Mouse (Mus musculus) layer of hippocampus, adult 11-12 months (tissue): ENCODE results near the gene Ccdc103.

Experiments used
- DNase-seq: peaks from one replicate; pipeline ENCODE4 v3.0.0; 2022; ENCODE audit warnings: low spot score

The Ccdc103 gene

DNA sequence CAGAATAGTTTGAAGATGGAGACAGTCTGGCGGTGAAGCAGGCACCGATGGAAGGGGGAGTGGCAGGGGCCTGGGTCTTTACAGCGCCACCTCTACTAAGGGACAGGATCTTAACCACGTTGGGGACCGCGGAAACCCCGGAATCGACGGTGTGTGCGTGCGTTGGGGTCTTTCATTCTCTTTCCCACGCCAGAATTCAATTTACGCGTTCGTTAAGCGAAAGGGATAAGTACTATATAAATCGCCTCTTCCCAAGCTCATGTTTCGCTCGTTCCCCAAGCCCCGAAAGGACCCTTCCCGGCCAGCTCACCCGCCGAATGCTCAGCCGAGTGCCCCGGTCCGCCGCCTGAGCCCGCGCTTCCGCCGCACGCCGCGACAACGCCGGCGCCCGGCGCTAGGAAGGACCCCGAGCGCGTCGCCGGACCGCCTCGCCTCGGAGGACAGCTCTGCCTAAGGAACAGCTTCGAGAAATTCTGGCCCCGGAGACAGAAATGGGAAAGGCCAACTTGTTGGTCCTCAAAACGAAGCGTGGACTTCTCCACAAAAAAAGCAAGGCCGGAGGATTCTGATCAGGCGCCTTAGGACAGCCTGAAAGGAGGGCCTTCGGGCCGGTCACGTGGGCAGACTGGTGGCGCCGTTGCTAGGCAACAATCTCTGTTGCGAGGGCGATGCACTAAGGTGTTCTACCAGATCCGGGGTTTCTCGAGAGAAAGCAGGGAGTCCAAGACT lies at the start of gene Ccdc103, which contains the start of gene Eftud2:
Gene Ccdc103, plus strand, starts transcription at position 620 of the 729 bp plus-strand sequence.
Gene Eftud2, minus strand, starts transcription at position 401 of the 729 bp plus-strand sequence.
- peak; percentile 94 for DNase-seq

DNA sequence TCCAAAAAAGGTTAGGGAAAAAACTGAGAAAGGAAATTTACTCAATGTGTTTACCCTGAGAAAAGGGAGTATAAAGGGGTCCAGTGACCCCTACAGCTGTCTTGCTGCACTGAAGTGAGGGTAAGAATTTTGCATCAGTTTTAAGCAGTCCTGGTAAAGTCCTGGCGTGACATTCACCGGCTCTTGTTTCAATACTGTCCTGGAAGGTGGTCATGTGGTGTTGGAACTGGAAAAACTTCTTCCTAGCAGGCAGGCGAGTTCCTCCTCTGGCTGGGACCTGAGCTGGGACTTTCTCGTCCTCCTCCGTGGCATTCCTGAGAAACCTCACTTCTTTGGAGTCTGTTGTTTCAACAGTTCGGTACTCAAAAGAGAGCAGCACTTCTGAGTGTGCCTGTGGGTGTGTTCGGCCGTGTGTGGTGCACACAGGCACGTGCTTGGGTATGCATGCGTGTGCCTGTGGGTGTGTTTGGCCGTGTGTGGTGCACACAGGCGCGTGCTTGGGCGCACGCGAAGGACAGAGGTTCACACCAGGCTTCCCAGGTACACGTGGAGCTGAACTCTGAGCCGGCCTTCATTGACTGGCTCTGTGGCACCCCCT lies 48.2 kb upstream of the Ccdc103 start:
- no peak for DNase-seq

DNA sequence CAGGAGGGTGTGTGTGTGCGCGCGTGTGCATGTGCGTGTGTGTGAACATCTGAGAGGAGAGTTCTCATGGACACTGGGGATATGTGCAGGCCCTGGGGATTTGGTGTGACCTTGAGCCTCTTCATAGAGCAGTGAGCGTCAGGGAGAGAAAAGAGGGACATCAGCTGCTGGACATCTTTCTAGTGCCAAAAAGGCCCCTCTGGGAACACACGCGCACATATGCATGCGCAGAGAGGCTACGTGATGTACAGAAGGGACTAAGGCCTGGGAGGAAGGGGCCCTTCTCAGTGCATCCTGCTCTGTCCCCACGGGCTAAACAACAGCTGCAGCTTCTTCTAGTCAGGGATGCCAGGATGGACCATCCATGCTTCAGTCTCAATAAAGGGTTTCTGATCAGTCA lies 46.8 kb upstream of the Ccdc103 start:
- no peak for DNase-seq

DNA sequence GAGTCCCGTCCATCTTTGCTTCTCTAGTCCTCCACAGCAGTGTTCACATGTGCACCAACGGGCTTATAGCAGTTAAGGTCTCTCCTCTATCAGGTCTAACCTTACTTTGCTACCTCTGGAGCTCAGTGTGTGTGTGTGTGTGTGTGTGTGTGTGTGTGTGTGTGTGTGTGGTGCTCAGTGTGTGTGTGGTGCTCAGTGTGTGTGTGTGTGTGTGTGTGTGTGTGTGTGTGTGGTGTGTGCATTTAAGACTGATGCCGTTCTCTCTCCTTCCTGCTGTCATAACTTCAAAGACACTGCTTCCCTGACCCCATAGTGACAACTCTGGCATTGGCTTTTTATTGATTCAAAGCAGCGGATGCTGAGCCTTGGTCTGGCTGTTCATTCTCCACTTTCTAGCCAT lies 45.5 kb upstream of the Ccdc103 start, which contains the start of gene Higd1b:
Gene Higd1b, plus strand, starts transcription at position 301 of the 400 bp plus-strand sequence.
- no peak for DNase-seq

DNA sequence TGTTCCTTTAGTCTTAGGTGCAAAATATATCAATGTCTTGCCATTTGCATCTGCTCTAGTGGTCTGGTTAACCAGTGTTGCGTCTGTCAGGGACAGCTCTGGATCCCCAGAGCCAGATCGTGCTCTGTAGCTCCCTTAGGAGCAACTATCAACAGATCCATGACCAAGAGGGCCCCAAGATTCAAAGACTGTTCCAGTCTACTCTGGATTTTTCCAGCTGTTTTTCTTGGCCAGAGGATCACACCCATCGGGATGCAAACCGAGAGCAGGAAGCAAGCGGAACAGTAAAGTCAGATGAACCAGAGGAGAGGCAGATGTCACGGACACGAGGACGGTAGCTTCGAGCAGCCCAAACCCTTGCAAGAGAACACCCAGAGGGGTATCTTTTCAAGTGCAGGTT lies 44.9 kb upstream of the Ccdc103 start:
- DNase-seq, result no peak

DNA sequence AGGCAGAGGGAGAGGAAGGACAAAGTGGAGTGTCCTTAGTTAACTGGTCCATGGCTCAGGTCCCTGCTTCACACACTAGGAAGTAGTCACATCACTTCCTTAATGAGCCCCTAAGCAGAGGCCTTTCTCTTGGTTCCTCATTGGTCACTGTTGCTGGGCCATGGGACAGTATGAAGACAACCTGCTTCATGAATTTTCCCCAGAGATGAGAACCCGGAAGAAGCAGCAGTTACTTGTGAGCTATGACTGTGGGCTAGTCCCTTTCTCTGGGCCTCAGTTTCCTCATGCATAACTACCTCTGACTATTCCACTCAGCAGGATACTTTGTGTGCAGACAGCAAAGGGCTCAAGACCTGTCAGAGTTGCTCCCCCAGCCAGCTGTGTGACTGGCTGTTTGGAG lies 43.6 kb upstream of the Ccdc103 start:
- no peak for DNase-seq

DNA sequence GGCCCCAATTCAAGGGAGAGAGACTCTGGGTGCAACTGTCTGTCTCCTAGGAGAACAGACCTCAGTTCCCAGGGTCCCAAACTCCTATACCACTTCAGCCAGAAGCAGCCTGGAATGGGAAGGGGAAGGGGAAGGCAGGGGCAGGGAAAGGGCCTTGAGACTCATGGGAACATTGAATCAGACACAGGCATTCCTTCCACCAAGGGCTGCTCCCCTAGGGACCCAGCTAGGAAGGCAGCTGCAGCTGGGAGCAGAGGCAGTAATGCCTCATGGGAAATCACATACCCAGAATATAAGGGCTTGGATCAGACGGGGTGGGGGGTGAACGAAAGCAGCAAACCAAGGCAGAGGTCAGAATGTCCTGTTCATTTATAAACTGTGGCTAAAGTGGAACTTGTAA lies 42.9 kb upstream of the Ccdc103 start:
- no peak for DNase-seq

DNA sequence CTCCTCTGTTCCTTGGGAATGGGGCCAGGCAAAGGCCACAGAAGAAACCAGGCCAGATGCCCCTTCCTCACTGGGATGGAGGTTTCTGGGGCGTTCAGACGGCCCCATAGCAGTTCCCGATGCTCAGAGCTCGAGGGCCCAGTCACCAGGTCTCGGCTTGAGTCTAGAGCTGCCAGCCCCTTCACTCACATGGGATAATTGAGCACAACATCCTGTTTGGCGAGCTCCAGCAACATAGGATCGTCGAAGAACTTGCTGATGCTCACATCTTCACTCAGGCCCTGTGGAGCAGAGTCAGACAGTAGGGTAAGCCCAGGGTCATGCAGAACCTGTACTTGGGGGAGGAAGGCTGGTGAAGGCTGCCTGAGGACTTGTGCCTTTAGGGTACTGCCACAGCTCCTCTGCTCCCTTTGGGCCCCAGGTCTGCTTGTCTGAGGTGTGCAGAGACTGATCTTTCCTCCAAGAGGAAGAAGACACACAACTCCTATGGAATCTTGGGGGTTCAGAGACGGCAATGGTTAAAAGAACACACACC lies 42.3 kb upstream of the Ccdc103 start:
- no peak for DNase-seq

DNA sequence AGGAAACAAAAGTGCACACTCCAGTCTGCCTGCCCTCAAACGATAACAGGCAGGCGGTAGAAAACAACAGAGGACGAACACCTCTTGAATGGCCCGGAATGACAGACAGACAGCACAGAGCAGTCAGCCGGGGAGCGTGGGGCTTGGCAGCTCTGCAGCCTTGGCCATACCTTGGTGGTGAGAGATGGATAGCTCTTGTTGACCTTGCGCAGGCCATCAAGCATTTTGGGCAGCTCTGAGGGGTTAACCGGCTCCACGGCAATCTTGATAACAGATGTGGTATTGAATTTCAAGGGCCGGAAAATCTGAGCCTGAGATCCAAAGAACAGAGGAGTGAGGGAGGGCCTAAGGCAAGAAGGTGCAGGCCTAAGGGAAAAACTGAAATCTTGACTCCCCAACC lies 35.1 kb upstream of the Ccdc103 start:
- DNase-seq, result no peak

DNA sequence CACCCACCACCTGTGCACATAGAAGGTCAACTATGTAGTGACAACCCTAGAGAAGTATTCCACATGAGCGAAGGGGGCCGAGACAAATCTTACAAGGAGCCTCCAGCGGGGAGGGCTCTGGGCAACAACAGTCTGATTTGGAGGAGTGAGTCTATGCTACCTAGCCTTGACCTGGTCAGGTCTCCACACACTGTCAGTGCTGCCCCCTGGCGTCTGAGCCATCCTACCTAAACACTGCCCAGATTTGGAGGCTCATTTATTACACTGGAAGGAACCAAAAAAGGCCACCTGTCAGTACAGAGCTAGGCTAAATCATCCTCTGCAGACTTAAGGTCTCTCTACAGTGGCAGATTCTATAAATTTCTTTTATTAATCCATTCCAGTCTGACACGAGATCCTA lies 29.1 kb upstream of the Ccdc103 start:
- DNase-seq, result peak; percentile 46

DNA sequence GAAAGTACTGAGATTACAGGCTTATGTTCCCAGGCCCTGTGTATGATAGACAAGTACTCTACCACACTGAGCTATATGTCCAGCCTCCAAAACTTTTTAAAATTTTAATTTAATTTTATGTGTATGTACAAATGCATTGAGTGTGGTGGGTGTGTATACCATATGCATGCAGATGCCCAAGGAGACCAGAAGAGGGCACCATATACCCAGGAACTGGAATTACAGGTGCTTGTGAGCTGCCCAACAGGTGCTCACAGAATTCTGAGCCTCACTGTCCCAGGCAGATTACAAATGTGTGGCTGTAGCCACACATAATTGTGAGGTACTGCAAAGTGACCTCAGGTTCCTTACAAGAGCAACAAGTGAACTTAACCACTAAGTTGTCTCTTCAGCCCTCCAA lies 27.2 kb upstream of the Ccdc103 start:
- DNase-seq, result no peak

DNA sequence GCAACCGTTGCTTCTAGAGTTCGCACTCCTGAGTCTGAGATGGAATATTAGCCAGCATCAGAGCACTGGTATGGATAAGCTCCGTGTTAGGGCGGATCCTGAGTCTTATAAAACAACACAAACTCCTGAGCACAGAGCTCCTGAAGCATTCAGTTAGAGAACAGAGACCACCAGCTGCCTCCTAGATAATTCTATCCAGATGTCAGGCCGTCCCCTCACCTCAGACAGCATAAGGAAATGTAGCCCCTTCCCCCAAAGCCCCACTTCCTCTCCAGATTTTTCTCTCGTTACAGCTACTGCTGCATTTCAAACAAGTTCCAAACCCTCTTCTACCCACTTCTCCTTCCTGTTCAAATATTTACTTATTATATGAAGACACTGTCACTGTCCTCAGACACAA lies 25.1 kb upstream of the Ccdc103 start:
- no peak for DNase-seq

DNA sequence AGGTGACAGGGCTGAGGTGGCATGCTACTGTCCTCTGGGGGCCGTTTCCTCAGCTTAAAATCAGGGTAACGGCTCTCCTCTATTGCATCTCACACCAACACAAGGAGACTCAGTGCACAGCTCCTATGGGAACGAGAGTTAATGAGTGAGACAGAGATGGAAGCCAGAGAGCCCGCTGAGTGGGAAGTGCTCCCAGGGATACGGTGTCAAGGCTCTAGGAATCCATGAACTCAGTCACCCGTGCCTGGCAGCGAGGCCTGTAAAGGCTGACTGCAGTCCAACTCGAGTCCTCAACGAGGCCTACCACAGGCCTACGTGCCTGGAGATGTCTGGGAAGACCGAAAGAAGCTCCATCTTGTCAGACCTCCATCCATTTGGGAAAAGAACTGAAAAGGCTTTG lies 22.1 kb upstream of the Ccdc103 start:
- DNase-seq, result no peak

DNA sequence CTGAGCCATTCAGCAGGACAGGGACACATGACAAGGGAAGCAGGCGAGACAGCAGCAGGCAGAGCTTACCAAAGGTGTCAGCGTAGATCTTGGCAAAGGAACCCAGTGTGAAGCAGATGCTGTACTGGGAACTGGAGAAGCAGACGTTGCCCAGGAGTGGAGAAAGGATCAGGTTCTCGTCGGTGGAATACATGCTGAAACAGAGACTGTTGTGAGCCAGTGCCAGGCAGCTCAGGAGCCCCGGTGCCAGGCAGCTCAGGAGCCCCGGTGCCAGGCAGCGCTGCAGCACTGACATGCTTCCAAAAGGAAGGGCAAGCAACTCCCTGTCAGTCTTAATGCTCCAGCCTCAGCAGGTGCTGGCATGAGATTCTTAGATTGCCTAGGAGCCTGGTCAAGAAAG lies 21.1 kb upstream of the Ccdc103 start:
- peak; percentile 31 for DNase-seq

DNA sequence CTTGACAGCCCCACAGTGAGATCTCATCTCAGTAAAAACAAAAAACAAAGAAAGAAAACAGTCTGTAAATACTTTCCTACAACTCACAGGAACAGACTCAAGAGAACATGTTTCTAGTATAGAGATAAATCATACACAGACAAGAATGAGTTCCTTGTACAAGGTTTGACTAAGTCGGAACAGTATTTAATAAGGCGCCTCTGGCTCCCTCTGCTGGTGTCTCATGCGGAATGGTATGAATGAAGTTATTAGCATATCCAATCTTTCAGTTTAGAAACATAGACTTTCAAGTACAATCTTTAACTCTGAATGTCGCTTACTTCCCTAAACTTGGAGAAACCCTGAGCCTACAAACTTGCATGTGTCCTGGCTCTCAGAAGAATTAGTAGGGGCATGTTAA lies 16.7 kb upstream of the Ccdc103 start:
- peak; percentile 77 for DNase-seq

DNA sequence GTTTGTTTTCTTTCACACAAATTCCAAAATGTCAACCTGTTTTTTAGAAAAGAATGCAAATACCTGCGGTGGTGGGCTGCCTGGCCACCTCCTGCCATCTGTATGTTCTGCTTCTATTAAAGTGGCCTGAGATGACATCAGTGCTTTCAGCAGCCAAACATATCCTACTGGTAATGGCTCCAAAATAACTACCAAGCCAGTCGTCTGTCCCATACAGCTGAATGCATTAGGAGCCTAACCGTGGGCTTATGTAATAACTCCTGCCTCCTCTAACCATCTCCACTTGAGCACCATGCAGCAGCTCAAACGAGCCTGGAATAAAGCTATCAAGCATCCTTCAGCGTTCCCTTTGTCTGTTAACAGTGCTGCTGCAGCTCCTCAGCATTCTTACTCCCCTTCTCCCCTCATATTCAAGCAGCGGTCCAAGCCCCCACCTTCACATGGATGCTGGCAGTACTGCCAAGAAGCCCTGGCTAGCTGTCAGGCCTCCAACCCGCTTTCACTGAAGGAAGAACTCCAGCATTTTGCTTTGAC lies 6.1 kb upstream of the Ccdc103 start:
- DNase-seq, result peak; percentile 68

DNA sequence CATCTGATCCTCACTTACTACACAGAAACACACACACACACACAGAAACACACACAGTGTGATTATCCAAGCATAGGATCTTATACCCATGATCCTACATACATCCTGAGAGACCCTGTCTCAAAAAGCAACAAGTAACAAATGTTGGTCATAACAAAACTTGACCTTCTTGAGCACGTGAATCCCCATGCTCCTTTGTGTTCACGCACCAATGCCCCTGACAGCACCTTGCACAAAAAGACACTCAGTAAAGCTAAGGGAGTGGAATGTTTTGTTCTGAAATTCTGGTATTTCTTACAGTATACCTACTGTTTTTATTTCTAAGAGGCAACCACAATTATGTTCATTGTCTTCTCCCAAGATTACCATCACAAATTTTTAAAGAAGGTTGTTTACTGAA lies 1.4 kb upstream of the Ccdc103 start:
- no peak for DNase-seq

DNA sequence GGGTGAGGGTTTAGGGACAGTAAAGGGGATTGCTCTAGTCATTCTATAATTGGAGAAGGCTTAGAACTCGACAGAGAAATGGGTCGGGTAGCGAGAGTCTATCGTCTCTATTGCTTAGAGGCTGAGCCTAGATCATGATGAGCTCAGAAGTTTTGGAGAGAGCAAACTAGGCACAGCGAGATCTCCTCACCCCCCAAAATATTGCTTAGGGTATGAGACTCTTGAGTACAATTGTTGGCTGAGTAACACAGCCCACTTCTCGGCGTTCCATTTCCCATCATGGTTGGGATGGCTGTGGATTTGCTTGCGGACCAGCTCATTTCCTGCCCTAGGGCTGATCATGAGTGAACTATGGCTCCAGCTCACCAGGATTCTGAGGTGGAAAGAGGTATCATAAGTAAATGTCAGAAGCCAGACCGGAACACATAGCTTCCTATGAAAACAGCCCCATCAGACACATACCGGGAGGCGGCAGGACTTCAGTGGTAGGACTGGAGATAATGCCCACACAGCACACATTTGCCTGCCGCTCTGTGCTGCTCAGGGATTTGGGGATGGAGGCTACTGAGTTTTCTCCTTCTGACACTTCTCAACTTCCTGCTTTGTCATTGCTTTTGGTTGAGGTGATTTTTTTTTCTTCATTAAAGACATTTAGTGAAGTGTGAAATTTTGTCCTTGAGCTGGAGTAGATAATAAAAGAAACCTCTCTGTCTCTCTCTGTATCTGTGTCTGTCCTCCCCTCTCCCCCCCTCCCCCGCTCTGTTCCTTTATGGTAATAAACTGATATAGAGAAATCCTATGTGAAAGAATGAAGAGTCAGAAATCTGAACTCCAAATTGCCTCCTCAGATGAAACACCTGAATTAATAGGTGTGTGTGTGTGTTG lies 552 bp downstream of the Ccdc103 start:
- DNase-seq, result no peak

DNA sequence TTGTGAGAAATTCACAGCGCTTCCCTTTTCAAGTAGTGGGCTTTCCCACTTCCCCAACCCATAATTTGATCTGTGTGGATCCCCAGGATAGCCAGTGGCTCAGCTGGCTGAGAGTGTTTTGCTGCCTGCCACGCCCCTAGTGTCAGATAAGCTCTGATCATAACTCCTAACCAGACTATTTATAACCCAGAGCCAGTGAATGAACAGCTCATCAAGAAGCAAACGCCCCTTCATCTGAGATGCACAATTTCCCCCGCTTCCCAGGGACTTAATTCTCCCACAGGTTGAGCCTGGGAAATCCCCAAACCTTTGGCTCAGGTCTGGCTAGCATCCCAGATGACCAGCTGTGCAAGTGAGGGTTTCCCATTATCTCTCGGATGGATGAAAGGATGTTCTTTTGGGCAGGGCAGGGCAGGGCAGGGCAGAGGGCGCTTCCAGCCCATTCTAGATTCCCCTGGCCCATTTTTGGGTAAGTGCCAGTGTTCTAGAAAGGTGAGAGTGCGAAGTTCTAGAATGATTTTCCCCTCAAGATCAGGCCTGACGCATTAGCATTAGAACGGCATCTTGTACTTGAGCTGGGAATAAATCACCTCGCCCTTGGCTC lies 3.7 kb downstream of the Ccdc103 start, which contains the start of gene Fam187a:
Gene Fam187a, plus strand, starts transcription at position 554 of the 604 bp plus-strand sequence.
- no peak for DNase-seq

DNA sequence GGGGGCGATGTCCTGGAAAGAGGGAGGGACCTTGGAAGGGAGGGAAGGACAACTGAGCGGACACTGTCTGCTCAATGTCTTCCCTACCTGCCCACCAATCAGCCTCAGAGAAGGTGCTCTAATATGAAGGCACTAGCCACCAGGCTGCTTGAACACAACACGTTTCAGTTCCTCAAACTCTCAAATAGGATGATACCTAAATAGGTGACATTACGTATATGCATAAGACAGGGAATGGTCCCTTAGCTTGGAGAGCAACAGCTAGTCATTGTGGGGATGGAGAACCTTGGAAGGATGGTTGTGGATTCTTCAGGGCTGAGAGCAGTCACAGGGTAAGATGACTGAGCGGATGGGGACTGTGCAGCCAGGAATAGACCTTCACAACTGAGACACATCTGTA lies 6.4 kb downstream of the Ccdc103 start:
- DNase-seq, result no peak

DNA sequence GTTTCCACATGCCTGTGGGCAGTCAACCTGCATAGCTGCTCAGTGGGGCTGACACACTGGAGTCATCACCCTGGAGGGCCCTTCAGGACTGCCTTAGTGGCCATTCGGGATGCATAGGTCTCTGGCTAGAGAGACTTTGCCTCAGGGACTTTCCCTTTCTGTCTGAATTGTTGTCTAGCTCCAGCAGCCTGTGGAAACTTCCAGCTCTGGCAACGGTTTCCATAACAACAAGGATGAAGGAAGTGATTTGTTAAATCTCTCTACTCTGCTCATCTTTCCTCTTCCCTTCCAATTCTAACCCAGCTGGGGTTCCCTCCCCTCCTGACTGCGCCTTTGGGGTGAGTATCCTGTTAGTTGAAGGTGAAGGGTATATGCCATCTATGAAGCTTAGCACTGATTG lies 7.1 kb downstream of the Ccdc103 start:
- peak; percentile 50 for DNase-seq

DNA sequence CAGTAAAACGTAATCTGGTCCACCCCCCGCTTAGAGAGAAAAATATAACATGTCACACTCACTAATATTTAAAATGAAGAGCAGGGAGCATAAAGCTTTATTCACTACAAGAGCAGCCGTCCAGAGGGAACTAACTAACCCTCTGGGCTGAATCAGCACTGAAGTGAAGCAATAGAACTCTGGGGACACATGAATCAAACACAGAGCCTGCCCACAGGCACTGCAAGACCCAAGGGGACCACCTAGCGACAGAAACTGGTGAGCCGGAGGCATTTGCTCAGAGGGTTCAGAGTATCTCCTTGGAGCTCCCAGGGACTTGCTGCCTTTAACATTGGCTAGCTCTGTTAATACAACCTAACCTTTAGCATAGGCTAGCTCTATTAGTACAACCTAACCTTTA lies 9.1 kb downstream of the Ccdc103 start:
- no peak for DNase-seq
